Comparison of ENCODE assay signal across 8 mouse cellular contexts in genomic region chr15:25414011-25414746, GRCm38 (mm10). TPM values are rescaled to one million over a fixed set of nuclear protein-coding genes. Genes with fewer than 3 reads are reported as not detected.
A peak's percentile ranks its signal among the peaks of the same experiment; 100 is the strongest.
DNase-seq lines count a peak whose midpoint lies in the region; ATAC-seq and TF ChIP-seq lines count a peak whose summit lies in the region.

No protein-coding gene starts in this region.

- 0 out of 2 replicates have a peak, but pooled peaks cover 4% of the 10 kb centered on the region for H3K4me1 ChIP-seq in kidney, adult 2 months (ENCODE audit: control insufficient read depth, insufficient read depth, low read length)
- peaks cover 5% of the 10 kb centered on the region; the same call in 1 of the 2 replicates for H3K4me1 ChIP-seq in brown adipose tissue, adult 24 weeks (ENCODE audit: control insufficient read depth, insufficient read depth, insufficient read length, low read length)
- H3K4me1 ChIP-seq in intestine, embryonic 16.5 days (ENCODE audit: control insufficient read depth, insufficient read depth, low read length): 0 out of 2 replicates have a peak, but pooled peaks cover 4% of the 10 kb centered on the region
- H3K4me1 ChIP-seq in limb, embryonic 12.5 days (replicated peaks): no peaks in the 10 kb centered on the region; the same call in 1 of the 2 replicates
- peaks cover 6% of the 10 kb centered on the region; the same call in 1 of the 2 replicates for H3K4me1 ChIP-seq in midbrain, postnatal 0 days (ENCODE audit: insufficient read depth, low read length)

- ATAC-seq in frontal cortex, adult (ENCODE audit: low TSS enrichment): peak; percentile 33
- ATAC-seq in intestine, embryonic 16.5 days: peak; percentile 57
- peak; percentile 40 for ATAC-seq in limb, embryonic 12.5 days (ENCODE audit: insufficient number of reproducible peaks, insufficient read depth, low FRiP score, low TSS enrichment, low read depth)
- peak; percentile 48 for ATAC-seq in midbrain, postnatal 0 days (ENCODE audit: low FRiP score)

- no peak for DNase-seq in kidney, adult 2 months
- DNase-seq in kidney, adult 8-10 months: no peak
- DNase-seq in midbrain, postnatal 0 days (ENCODE audit: low spot score): peak; percentile 74
- DNase-seq in thymus, adult 18-20 months: peak; percentile 32 to 44

- no peak overlapping the region for H3K27ac ChIP-seq in kidney, adult 2 months (ENCODE audit: insufficient read depth, low read depth, low read length)
- no peak overlapping the region for H3K27ac ChIP-seq in brown adipose tissue, adult 24 weeks (replicated peaks; ENCODE audit: low read depth, low read length)
- peak overlapping the region; percentile 74 for H3K27ac ChIP-seq in intestine, embryonic 16.5 days (ENCODE audit: low read length)
- H3K27ac ChIP-seq in limb, embryonic 12.5 days: peak overlapping the region; percentile 96
- peak overlapping the region; percentile 100 for H3K27ac ChIP-seq in midbrain, postnatal 0 days (ENCODE audit: low read depth, low read length)

- H3K27me3 ChIP-seq in kidney, adult 2 months (replicated peaks; ENCODE audit: control insufficient read depth, insufficient read depth, low read length): peaks cover 6% of the 10 kb centered on the region; the same call in 1 of the 2 replicates
- H3K27me3 ChIP-seq in intestine, embryonic 16.5 days (replicated peaks; ENCODE audit: control insufficient read depth, insufficient read depth, low read length): no peaks in the 10 kb centered on the region
- H3K27me3 ChIP-seq in limb, embryonic 12.5 days: 0 out of 2 replicates have a peak, but pooled peaks cover 6% of the 10 kb centered on the region
- no peaks in the 10 kb centered on the region for H3K27me3 ChIP-seq in midbrain, postnatal 0 days (ENCODE audit: insufficient read depth, low read length)

- peak overlapping the region; percentile 82 for H3K9ac ChIP-seq in intestine, embryonic 16.5 days (ENCODE audit: low read depth, low read length)
- peak overlapping the region; percentile 94 for H3K9ac ChIP-seq in limb, embryonic 12.5 days (replicated peaks)
- H3K9ac ChIP-seq in midbrain, postnatal 0 days (replicated peaks; ENCODE audit: low read length, poor library complexity, severe bottlenecking): peak overlapping the region; percentile 100

- TF ChIP-seq POLR2A in kidney, adult 2 months (IDR thresholded peaks at IDR 0.05; ENCODE audit: low read depth, low read length): no peak

- H3K36me3 ChIP-seq in kidney, adult 2 months (ENCODE audit: control insufficient read depth, insufficient read depth, low read length): no peaks in the 10 kb centered on the region
- H3K36me3 ChIP-seq in intestine, embryonic 16.5 days (ENCODE audit: control insufficient read depth, insufficient read depth, low read length): no peaks in the 10 kb centered on the region
- no peaks in the 10 kb centered on the region for H3K36me3 ChIP-seq in limb, embryonic 12.5 days
- H3K36me3 ChIP-seq in midbrain, postnatal 0 days (ENCODE audit: insufficient read depth, low read length): no peaks in the 10 kb centered on the region

- no peaks in the 10 kb centered on the region for H3K9me3 ChIP-seq in intestine, embryonic 16.5 days (ENCODE audit: control insufficient read depth, low read length)
- H3K9me3 ChIP-seq in limb, embryonic 12.5 days: no peaks in the 10 kb centered on the region
- no peaks in the 10 kb centered on the region for H3K9me3 ChIP-seq in midbrain, postnatal 0 days (ENCODE audit: low read length)

- H3K4me3 ChIP-seq in kidney, adult 2 months (ENCODE audit: insufficient read depth, low read depth, low read length): peak overlapping the region; percentile 21; the same call in 1 of the 2 replicates
- peak overlapping the region; percentile 38 for H3K4me3 ChIP-seq in brown adipose tissue, adult 24 weeks (ENCODE audit: insufficient read depth, low read depth, low read length)
- H3K4me3 ChIP-seq in intestine, embryonic 16.5 days (ENCODE audit: low read length): peak overlapping the region; percentile 76
- peak overlapping the region; percentile 96 for H3K4me3 ChIP-seq in limb, embryonic 12.5 days (replicated peaks)
- H3K4me3 ChIP-seq in midbrain, postnatal 0 days (ENCODE audit: low read depth, low read length): peak overlapping the region; percentile 99

- H3K4me2 ChIP-seq in intestine, embryonic 16.5 days (ENCODE audit: low read depth, low read length): peak overlapping the region; percentile 85
- peak overlapping the region; percentile 81 for H3K4me2 ChIP-seq in limb, embryonic 12.5 days
- peak overlapping the region; percentile 64 for H3K4me2 ChIP-seq in midbrain, postnatal 0 days (ENCODE audit: low read depth, low read length, poor library complexity, severe bottlenecking)

- TF ChIP-seq CTCF in kidney, adult 2 months (conservative IDR thresholded peaks at IDR 0.05; ENCODE audit: insufficient read depth, insufficient read length, low read depth, low read length): no peak
- TF ChIP-seq CTCF in midbrain, postnatal 0 days (IDR thresholded peaks at IDR 0.05): no peak

- under 1% methylated on average over 36 of the region's 36 CpGs for WGBS in kidney, adult 2 months
- under 1% methylated on average over 36 of the region's 36 CpGs for WGBS in intestine, embryonic 16.5 days
- under 1% methylated on average over 36 of the region's 36 CpGs for WGBS in limb, embryonic 12.5 days
- under 1% methylated on average over 33 of the region's 36 CpGs for WGBS in midbrain, postnatal 0 days

RNA-seq across cellular contexts. Expression of gene Basp1, which starts 0.6 kb away (rescaled TPM):
- 1.6 and 2.7 TPM in 2 replicates for polyA plus RNA-seq in kidney, adult 2 months (2012; rRNA removed)
- 5.2 and 5.3 TPM in 2 replicates for polyA plus RNA-seq in brown adipose tissue, adult 24 weeks (2012; ENCODE audit: insufficient read depth, insufficient read length, missing spikeins)
- 6.5 and 7.6 TPM in 2 replicates for polyA plus RNA-seq in intestine, embryonic 16.5 days (2015; fragmentation: Nextera tagmentation; extraction: Ambion mirVana)
- 71.4 and 113 TPM in 2 replicates for polyA plus RNA-seq in limb, embryonic 12.5 days (2016; fragmentation: Nextera tagmentation; extraction: Ambion mirVana)
- 1,178 and 1,429 TPM in 2 replicates for total RNA-seq in midbrain, postnatal 0 days (2014; rRNA removed)
- polyA plus RNA-seq in midbrain, postnatal 0 days (2015; fragmentation: Nextera tagmentation; extraction: Ambion mirVana): 480 and 547 TPM in 2 replicates

Comparison
In these comparisons a context has a peak if more than half of its experiments do, and no peak if none do; other contexts are left out.
1. DNase-seq: peak in midbrain, postnatal 0 days (single experiment) and thymus, adult 18-20 months (2 of 2); none in kidney, adult 2 months (single experiment) and kidney, adult 8-10 months (0 of 2).
2. H3K27ac ChIP-seq: peak in intestine, embryonic 16.5 days (single experiment), limb, embryonic 12.5 days (single experiment) and midbrain, postnatal 0 days (single experiment); none in kidney, adult 2 months (single experiment) and brown adipose tissue, adult 24 weeks (single experiment).
3. H3K4me3 ChIP-seq: peak in every context shown above with its lines; median percentile 99 in midbrain, postnatal 0 days; 96 in limb, embryonic 12.5 days; 76 in intestine, embryonic 16.5 days; 38 in brown adipose tissue, adult 24 weeks; 21 in kidney, adult 2 months.
4. Peak in every context shown above with its lines, with median percentiles within 50 percentile points of each other: ATAC-seq, H3K4me2 ChIP-seq and H3K9ac ChIP-seq.